ENCODE assay signal across 22 mouse cellular contexts in the genomic region with DNA sequence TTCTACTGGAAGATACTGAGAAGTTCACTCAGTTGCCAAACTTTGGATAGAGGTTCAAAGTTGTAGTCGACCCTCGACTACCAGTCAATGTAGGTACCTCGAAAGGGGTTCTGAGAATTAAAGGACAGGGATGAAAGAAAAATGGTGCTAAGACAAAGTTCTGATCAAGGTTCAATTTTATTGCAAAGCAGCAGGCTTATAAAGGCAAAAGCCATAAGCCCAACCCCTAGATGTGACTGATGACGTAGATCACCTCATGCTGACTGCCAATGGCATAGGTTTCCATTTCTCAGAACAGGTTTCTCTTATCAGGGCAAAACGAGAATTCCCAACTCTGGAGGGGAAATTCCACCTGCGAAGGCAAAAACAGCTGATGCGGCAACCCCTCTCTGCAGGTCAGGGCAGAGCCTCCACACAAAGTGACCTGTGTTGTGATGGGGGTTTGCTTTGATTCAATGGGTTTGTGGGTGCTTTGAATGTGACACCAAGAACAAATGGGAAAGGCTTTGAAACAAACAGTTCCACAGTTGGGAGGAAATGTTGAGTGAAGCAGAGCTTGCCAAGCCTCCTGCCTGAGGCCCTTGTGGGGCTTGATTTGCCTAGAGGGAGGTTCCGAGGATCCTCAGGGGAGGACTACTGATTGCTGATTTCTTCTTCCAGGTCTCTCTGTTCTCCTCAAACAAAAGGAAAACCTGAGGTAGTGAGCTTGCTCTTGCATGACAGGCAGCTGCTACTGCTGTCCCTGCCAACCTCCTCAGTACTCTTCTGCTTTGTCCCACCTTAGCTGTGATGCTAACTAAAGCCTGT. TPM values are rescaled to one million over a fixed set of nuclear protein-coding genes. Genes with fewer than 3 reads are reported as not detected.
"Had no signal": no experiment of that assay in that cellular context is flagged by ENCODE, and none has a peak within 500 bp of the region (broad histone marks: within the 10 kb centered on the region; RNA-seq: fewer than 3 reads in every experiment).

No protein-coding gene starts in this region.

- ATAC-seq: midbrain, embryonic 16.5 days had no signal

- H3K4me3 ChIP-seq: kidney, embryonic 15.5 days; left cerebral cortex, adult 2 months; liver, embryonic 13.5 days; midbrain, embryonic 12.5 days; myocyte; neural tube, embryonic 13.5 days; stomach, embryonic 15.5 days had no signal

- H3K27ac ChIP-seq: kidney, embryonic 15.5 days; left cerebral cortex, adult 2 months; liver, embryonic 13.5 days; midbrain, embryonic 12.5 days; neural tube, embryonic 13.5 days; stomach, embryonic 15.5 days had no signal

- DNase-seq: kidney, adult 11 months; kidney, adult 8-10 months; kidney, postnatal 10 days; kidney, postnatal 36 days; liver, embryonic 13.5 days; lung, adult 2 months; lung, postnatal 14 days; lung, postnatal 4 days; retina, postnatal 1 day; thymus, adult 18-20 months; thymus, postnatal 14 days had no signal

- H3K9ac ChIP-seq: kidney, embryonic 15.5 days; liver, embryonic 13.5 days; midbrain, embryonic 12.5 days; neural tube, embryonic 13.5 days; stomach, embryonic 15.5 days had no signal

- H3K27me3 ChIP-seq: kidney, embryonic 15.5 days had no signal

- H3K4me1 ChIP-seq: stomach, embryonic 15.5 days had no signal

- H3K36me3 ChIP-seq: kidney, embryonic 15.5 days; liver, embryonic 13.5 days; midbrain, embryonic 12.5 days; neural tube, embryonic 13.5 days; stomach, embryonic 15.5 days had no signal

- H3K4me2 ChIP-seq: kidney, embryonic 15.5 days; liver, embryonic 13.5 days; midbrain, embryonic 12.5 days; neural tube, embryonic 13.5 days; stomach, embryonic 15.5 days had no signal

- H3K9me3 ChIP-seq: kidney, embryonic 15.5 days; liver, embryonic 13.5 days; midbrain, embryonic 12.5 days; neural tube, embryonic 13.5 days; stomach, embryonic 15.5 days had no signal

RNA-seq across cellular contexts. Expression of a gene that starts 9.7 kb away (rescaled TPM):
- total RNA-seq: megakaryocyte progenitor cell, adult 5-6 weeks; megakaryocyte-erythroid progenitor cell, adult 5-6 weeks; monocyte, adult 5-6 weeks had no signal
- polyA plus RNA-seq: limb, embryonic 11.5 days; myocyte had no signal
